Mouse (Mus musculus) testis, adult 2 months (tissue): Measurements from ENCODE around the gene Cib4.

Source experiments
- CTCF ChIP-seq: fragments of 200-500 bp; IDR thresholded peaks from 2 replicates; pipeline ENCODE4 v1.5.1; 2012; ENCODE audit warnings: low read depth, mild to moderate bottlenecking, inconsistent platforms, low read length, moderate library complexity; ENCODE audit not compliant: control insufficient read depth, insufficient read depth, insufficient replicate concordance
- POLR2A ChIP-seq: fragments of 200-500 bp; IDR thresholded peaks from 2 replicates; pipeline ENCODE4 v1.6.1; 2012; ENCODE audit warnings: low read depth, mild to moderate bottlenecking, inconsistent platforms, low read length, moderate library complexity; ENCODE audit not compliant: control insufficient read depth

DNA sequence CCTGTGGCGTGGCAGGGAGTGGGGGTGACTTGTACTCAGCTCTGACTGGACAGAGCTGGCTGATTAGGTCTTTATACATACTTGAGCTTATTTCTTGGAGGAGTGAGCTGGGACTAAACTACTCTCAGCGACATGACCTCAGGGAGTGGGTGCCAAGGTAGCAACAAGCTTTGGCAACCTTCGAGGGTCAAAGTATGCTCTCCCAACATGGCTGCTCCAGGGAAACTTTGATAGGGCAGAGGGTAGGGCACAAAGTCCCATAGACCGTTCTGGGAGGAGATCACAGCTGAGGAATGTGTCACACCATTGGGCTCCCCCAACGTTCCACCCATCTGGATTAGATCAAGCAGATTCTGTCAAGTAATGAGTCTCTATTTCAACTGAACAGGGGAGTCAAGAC is 61.0 kb downstream of the Cib4 start:
- TF ChIP-seq CTCF (no peak), POLR2A (no peak)
